Mouse (Mus musculus): ENCODE measurements around the gene Letm1. TPM values are rescaled to one million over a fixed set of nuclear protein-coding genes. Genes with fewer than 3 reads are reported as not detected.

Letm1 gene
- polyA plus RNA-seq, 1 experiment from 2014 or later: 43.8 TPM

DNA sequence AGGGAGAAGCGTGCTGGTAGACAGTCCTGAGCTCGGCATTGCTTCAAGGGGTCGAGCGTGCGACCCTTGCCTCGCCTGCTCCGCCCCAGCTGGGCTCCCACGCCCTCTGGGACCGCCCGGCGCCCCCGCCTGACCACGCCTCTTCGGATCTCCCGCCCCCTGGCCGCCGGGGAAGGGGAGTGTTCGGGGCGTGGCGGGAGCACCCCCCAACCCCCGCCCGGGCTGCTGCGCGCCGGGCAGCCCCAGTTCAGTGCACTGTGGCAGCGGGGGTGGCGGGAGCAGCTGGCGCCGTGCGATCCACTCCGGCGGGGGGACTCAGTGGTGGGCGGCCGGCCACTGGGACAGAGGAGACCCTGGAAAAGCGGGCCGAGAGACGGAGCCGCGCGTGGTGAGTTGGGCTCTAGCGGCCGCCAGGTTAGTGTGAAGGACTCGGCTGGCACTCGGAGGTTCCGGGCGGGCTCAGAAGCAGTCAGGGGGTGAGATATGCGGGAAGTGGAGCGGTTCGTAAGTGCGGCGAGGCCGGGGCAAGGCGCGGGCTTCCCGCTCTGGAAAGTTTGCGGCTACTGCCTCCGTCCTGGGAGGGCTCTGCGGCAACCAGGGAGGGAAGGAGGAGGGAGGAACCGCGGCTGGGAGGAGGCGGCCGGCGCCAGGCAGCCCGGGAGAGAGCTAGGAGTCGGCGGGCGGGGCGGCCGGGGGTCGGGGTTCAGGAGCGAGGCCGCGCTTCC lies 60.9 kb downstream of the Letm1 start, which contains the start of gene Fgfr3:
Gene Fgfr3 (plus strand): TSS at position 134 of the 725 bp plus-strand sequence.
- Histone ChIP-seq H3K27me3 (replicated peaks; ENCODE audit: control insufficient read depth, insufficient read depth, low read length) (peaks cover 18% of the 10 kb centered on the region), H3K4me3 (ENCODE audit: low read depth, low read length) (peak within 1 kb of the TSS; percentile 74), H3K9me3 (ENCODE audit: control insufficient read depth, low read length) (no peaks in the 10 kb centered on the region), H3K9ac (ENCODE audit: low read length) (peak within 1 kb of the TSS; percentile 59), H3K36me3 (ENCODE audit: control insufficient read depth, insufficient read depth, low read length) (no peaks in the 10 kb centered on the region), H3K27ac (ENCODE audit: low read depth) (peak within 1 kb of the TSS; percentile 19; the same call in 1 of the 2 replicates), H3K4me2 (ENCODE audit: low read length) (peak within 1 kb of the TSS; percentile 99), H3K4me1 (replicated peaks; ENCODE audit: control insufficient read depth, insufficient read depth, low read length) (peaks cover 16% of the 10 kb centered on the region)
- WGBS: under 1% methylated on average over 72 of the region's 73 CpGs
- peak; percentile 88 for DNase-seq (ENCODE audit: low spot score)
- ATAC-seq (replicated peaks; ENCODE audit: low FRiP score, low TSS enrichment, low read depth): peak; percentile 59

DNA sequence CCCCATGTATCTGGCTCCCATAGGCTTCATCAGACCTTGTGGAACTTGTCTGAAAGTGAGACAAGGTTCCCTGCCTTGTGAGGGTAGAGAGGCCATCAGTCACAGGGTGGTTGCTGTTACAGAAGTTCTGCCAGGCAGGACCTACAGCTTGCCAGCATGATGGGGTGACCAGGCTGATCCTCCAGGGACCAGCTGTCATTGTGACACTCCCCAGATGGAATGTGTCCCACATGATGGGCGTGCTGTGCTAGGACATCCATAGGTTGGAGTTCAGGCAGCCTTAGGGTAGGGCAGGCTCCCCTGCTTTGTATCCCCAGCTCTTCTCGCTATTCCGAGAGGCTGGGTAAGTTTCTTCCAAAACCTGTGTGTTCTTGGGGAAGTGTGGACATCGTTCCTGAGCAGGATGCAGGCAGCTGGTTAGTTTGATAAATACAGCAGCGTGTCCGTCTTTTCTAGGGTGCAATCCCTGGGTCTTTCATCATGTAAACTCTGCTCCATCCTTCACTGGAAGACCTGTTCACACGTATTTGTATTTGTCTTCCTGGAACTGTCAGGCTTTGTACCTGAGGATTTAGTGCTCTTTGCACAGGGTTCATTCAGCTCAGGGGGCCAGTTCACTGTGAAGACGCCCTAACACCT lies 61.6 kb downstream of the Letm1 start:
- DNase-seq (ENCODE audit: low spot score) (peak; percentile 67), ATAC-seq (replicated peaks; ENCODE audit: low FRiP score, low TSS enrichment, low read depth) (no peak; the same call in 1 of the 2 replicates)
- Histone ChIP-seq H3K4me3 (ENCODE audit: low read depth, low read length) (peak overlapping the region; percentile 74), H3K4me2 (ENCODE audit: low read length) (peak overlapping the region; percentile 99), H3K36me3 (ENCODE audit: control insufficient read depth, insufficient read depth, low read length) (no peaks in the 10 kb centered on the region), H3K27me3 (replicated peaks; ENCODE audit: control insufficient read depth, insufficient read depth, low read length) (peaks cover 18% of the 10 kb centered on the region), H3K4me1 (replicated peaks; ENCODE audit: control insufficient read depth, insufficient read depth, low read length) (peaks cover 18% of the 10 kb centered on the region), H3K27ac (ENCODE audit: low read depth) (no peak overlapping the region), H3K9ac (ENCODE audit: low read length) (no peak overlapping the region; the same call in 1 of the 2 replicates), H3K9me3 (ENCODE audit: control insufficient read depth, low read length) (no peaks in the 10 kb centered on the region)
- WGBS: 16% methylated on average over 8 of the region's 8 CpGs

- Histone ChIP-seq H3K9ac (ENCODE audit: low read length) (no peak overlapping the region), H3K27ac (ENCODE audit: low read depth) (no peak overlapping the region), H3K9me3 (ENCODE audit: control insufficient read depth, low read length) (no peaks in the 10 kb centered on the region), H3K36me3 (ENCODE audit: control insufficient read depth, insufficient read depth, low read length) (no peaks in the 10 kb centered on the region), H3K4me2 (ENCODE audit: low read length) (no peak overlapping the region), H3K27me3 (replicated peaks; ENCODE audit: control insufficient read depth, insufficient read depth, low read length) (peaks cover 9% of the 10 kb centered on the region), H3K4me3 (ENCODE audit: low read depth, low read length) (no peak overlapping the region), H3K4me1 (replicated peaks; ENCODE audit: control insufficient read depth, insufficient read depth, low read length) (peaks cover 14% of the 10 kb centered on the region)
- DNase-seq (ENCODE audit: low spot score): no peak
- 67% methylated on average over 5 of the region's 5 CpGs for WGBS
- no peak for ATAC-seq (replicated peaks; ENCODE audit: low FRiP score, low TSS enrichment, low read depth)
Measured at GRCm38 (mm10) chr5:33718460-33718859, 64.2 kb downstream of the Letm1 start.

DNA sequence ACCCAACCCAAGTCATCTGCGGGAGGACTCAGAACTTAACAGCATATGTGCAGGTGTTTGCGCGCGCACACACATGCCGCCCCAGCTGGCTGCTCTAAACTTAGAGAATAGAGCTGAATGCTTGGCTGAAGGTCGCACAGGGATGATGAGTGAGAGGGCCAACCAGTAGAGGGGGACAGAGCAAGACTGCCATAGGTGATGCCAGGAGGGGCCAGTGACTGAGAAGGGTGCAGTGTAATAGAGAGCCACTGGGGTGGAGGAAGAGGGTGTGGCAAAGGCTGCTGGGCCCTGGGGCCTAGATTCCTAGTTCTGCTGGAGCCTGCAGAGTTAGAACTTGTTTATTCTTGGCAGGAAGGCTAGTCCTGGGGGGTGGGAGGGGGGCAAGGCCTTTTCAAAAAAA lies 66.2 kb downstream of the Letm1 start:
- Histone ChIP-seq H3K4me2 (ENCODE audit: low read length) (no peak overlapping the region), H3K27me3 (replicated peaks; ENCODE audit: control insufficient read depth, insufficient read depth, low read length) (no peaks in the 10 kb centered on the region), H3K4me3 (ENCODE audit: low read depth, low read length) (no peak overlapping the region), H3K4me1 (replicated peaks; ENCODE audit: control insufficient read depth, insufficient read depth, low read length) (peaks cover 14% of the 10 kb centered on the region), H3K27ac (ENCODE audit: low read depth) (no peak overlapping the region), H3K36me3 (ENCODE audit: control insufficient read depth, insufficient read depth, low read length) (no peaks in the 10 kb centered on the region), H3K9ac (ENCODE audit: low read length) (no peak overlapping the region), H3K9me3 (ENCODE audit: control insufficient read depth, low read length) (no peaks in the 10 kb centered on the region)
- no peak for DNase-seq (ENCODE audit: low spot score)
- WGBS: 74% methylated on average over 6 of the region's 6 CpGs
- no peak for ATAC-seq (replicated peaks; ENCODE audit: low FRiP score, low TSS enrichment, low read depth)

DNA sequence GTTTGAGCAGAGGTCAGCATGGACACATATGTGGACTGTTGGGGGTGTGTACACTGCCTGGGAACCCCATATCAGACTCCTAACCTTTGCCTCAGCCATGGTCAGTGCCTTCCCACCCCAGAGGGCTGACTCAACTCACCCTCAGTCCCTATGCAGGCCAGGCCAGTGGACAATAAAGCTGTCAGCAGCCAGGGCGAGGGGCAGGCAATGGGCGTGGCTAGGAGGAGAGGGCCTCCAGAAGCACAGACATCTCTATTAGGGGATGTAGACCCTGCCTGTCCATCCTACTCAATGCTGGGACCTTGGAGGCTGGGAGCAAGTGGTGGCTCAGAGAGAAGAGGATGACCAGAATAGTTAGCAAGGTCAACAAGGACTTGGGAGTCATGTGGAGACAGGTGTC lies 67.4 kb downstream of the Letm1 start:
- Histone ChIP-seq H3K27ac (ENCODE audit: low read depth) (no peak overlapping the region), H3K27me3 (replicated peaks; ENCODE audit: control insufficient read depth, insufficient read depth, low read length) (no peaks in the 10 kb centered on the region), H3K4me2 (ENCODE audit: low read length) (no peak overlapping the region), H3K9ac (ENCODE audit: low read length) (no peak overlapping the region), H3K4me1 (replicated peaks; ENCODE audit: control insufficient read depth, insufficient read depth, low read length) (peaks cover 6% of the 10 kb centered on the region), H3K9me3 (ENCODE audit: control insufficient read depth, low read length) (no peaks in the 10 kb centered on the region), H3K36me3 (ENCODE audit: control insufficient read depth, insufficient read depth, low read length) (no peaks in the 10 kb centered on the region), H3K4me3 (ENCODE audit: low read depth, low read length) (no peak overlapping the region)
- WGBS: 27% methylated on average over 2 of the region's 2 CpGs
- DNase-seq (ENCODE audit: low spot score) (no peak), ATAC-seq (replicated peaks; ENCODE audit: low FRiP score, low TSS enrichment, low read depth) (no peak)

- H3K4me2 ChIP-seq (ENCODE audit: low read length): no peak overlapping the region
- no peaks in the 10 kb centered on the region for H3K36me3 ChIP-seq (ENCODE audit: control insufficient read depth, insufficient read depth, low read length)
- H3K4me1 ChIP-seq (replicated peaks; ENCODE audit: control insufficient read depth, insufficient read depth, low read length): peaks cover 6% of the 10 kb centered on the region
- no peaks in the 10 kb centered on the region for H3K27me3 ChIP-seq (replicated peaks; ENCODE audit: control insufficient read depth, insufficient read depth, low read length)
- WGBS: 76% methylated on average over 2 of the region's 2 CpGs
- DNase-seq (ENCODE audit: low spot score) (no peak), ATAC-seq (replicated peaks; ENCODE audit: low FRiP score, low TSS enrichment, low read depth) (no peak)
- no peak overlapping the region for H3K4me3 ChIP-seq (ENCODE audit: low read depth, low read length)
- no peak overlapping the region for H3K27ac ChIP-seq (ENCODE audit: low read depth)
- no peaks in the 10 kb centered on the region for H3K9me3 ChIP-seq (ENCODE audit: control insufficient read depth, low read length)
- no peak overlapping the region for H3K9ac ChIP-seq (ENCODE audit: low read length)
Measured at GRCm38 (mm10) chr5:33712550-33712949, 70.1 kb downstream of the Letm1 start.

DNA sequence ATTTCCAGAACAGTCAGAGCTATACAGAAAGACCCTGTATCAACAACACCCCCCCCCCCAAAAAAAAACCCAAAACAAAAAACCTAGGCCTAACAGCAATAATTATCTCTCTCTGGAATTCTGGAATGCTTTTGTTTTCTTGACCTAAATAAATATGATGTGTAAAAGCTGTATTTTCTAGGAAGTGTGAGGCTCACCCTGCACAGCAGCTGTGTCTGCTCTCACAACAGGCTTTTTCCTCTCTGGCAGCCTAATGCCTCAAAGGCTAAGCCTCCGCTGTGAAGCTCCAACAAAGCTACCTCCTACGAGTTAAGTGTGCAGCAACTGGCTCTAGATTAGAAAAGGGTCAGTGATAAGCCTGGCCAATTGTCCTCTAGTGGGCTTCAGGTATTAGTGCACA lies 73.6 kb downstream of the Letm1 start:
- Histone ChIP-seq H3K27ac (ENCODE audit: low read depth) (no peak overlapping the region), H3K4me2 (ENCODE audit: low read length) (no peak overlapping the region), H3K27me3 (replicated peaks; ENCODE audit: control insufficient read depth, insufficient read depth, low read length) (no peaks in the 10 kb centered on the region), H3K9ac (ENCODE audit: low read length) (no peak overlapping the region), H3K9me3 (ENCODE audit: control insufficient read depth, low read length) (no peaks in the 10 kb centered on the region), H3K36me3 (ENCODE audit: control insufficient read depth, insufficient read depth, low read length) (no peaks in the 10 kb centered on the region), H3K4me1 (replicated peaks; ENCODE audit: control insufficient read depth, insufficient read depth, low read length) (peaks cover 15% of the 10 kb centered on the region), H3K4me3 (ENCODE audit: low read depth, low read length) (no peak overlapping the region)
- ATAC-seq (replicated peaks; ENCODE audit: low FRiP score, low TSS enrichment, low read depth) (no peak), DNase-seq (ENCODE audit: low spot score) (no peak)
- 43% methylated on average over 2 of the region's 2 CpGs for WGBS

DNA sequence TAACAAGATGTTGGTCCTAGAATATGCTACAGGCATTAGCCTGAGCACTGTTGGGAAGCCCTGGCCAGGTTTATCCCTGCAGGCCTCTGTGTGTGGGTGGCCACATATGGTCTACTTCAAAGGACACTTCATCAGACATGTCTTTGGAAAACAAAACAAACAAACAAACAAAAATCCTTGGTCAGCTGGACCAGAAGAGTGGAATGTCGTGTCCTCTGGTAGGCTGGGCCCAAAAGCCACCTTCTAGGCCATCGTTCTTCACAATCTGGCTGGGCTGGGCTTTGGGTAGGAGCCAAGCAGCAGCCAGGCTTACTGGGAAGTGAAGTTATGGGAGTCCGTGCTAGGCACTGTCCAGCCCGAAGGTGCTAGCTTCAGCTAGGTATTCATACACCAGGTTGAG lies 75.5 kb downstream of the Letm1 start:
- Histone ChIP-seq H3K27ac (ENCODE audit: low read depth) (no peak overlapping the region), H3K4me3 (ENCODE audit: low read depth, low read length) (no peak overlapping the region), H3K36me3 (ENCODE audit: control insufficient read depth, insufficient read depth, low read length) (no peaks in the 10 kb centered on the region), H3K27me3 (replicated peaks; ENCODE audit: control insufficient read depth, insufficient read depth, low read length) (no peaks in the 10 kb centered on the region), H3K4me1 (replicated peaks; ENCODE audit: control insufficient read depth, insufficient read depth, low read length) (peaks cover 15% of the 10 kb centered on the region), H3K9ac (ENCODE audit: low read length) (no peak overlapping the region), H3K9me3 (ENCODE audit: control insufficient read depth, low read length) (no peaks in the 10 kb centered on the region), H3K4me2 (ENCODE audit: low read length) (no peak overlapping the region)
- ATAC-seq (replicated peaks; ENCODE audit: low FRiP score, low TSS enrichment, low read depth) (no peak), DNase-seq (ENCODE audit: low spot score) (no peak)
- WGBS: 57% methylated on average over 4 of the region's 4 CpGs

DNA sequence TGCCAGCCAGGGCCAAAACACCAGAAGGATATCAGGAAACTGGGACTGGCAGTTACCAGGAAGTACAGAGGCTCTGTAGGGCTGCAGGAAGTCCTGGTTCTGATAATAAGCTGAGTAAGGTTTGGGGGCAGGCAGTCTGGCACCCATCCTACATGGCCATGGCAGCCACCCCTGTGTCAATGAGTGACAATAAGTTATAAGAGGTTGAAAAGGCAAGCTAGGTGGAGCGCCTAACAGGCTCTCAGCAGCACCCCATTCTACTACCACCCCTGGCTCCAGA lies 76.3 kb downstream of the Letm1 start:
- WGBS: 100% methylated on average over 1 of the region's 1 CpGs
- H3K27ac ChIP-seq (ENCODE audit: low read depth): no peak overlapping the region
- ATAC-seq (replicated peaks; ENCODE audit: low FRiP score, low TSS enrichment, low read depth): no peak

More for the DNA sequence above, 76.3 kb downstream of the Letm1 start:
- no peak overlapping the region for H3K9ac ChIP-seq (ENCODE audit: low read length)
- no peaks in the 10 kb centered on the region for H3K9me3 ChIP-seq (ENCODE audit: control insufficient read depth, low read length)
- H3K4me2 ChIP-seq (ENCODE audit: low read length): no peak overlapping the region
- peaks cover 15% of the 10 kb centered on the region for H3K4me1 ChIP-seq (replicated peaks; ENCODE audit: control insufficient read depth, insufficient read depth, low read length)
- no peaks in the 10 kb centered on the region for H3K36me3 ChIP-seq (ENCODE audit: control insufficient read depth, insufficient read depth, low read length)
- no peaks in the 10 kb centered on the region for H3K27me3 ChIP-seq (replicated peaks; ENCODE audit: control insufficient read depth, insufficient read depth, low read length)
- DNase-seq (ENCODE audit: low spot score): no peak
- no peak overlapping the region for H3K4me3 ChIP-seq (ENCODE audit: low read depth, low read length)
